Mouse (Mus musculus) neutrophil, adult 5-6 weeks (primary cell): ENCODE measurements around the gene Map7d1. TPM values are rescaled to one million over a fixed set of nuclear protein-coding genes. Genes with fewer than 3 reads are reported as not detected.

ENCODE experiments used
- ATAC-seq: fragments of 151-379, 151-347 bp; 2 replicates; pipeline ENCODE4 v1.8.0; 2017; ENCODE audit warnings: mild to moderate bottlenecking, moderate TSS enrichment; ENCODE audit not compliant: insufficient number of reproducible peaks, poor library complexity, low FRiP score, severe bottlenecking; ENCODE audit errors: extremely low read depth
- total RNA-seq: library from RNA; stranded (forward); fragments of 200-1000 nt; gene quantifications from 2 replicates; pipeline ENCODE4 v1.2.3, GENCODE M21; 2017

The Map7d1 gene
- 104 and 115 TPM in 2 replicates for total RNA-seq

DNA sequence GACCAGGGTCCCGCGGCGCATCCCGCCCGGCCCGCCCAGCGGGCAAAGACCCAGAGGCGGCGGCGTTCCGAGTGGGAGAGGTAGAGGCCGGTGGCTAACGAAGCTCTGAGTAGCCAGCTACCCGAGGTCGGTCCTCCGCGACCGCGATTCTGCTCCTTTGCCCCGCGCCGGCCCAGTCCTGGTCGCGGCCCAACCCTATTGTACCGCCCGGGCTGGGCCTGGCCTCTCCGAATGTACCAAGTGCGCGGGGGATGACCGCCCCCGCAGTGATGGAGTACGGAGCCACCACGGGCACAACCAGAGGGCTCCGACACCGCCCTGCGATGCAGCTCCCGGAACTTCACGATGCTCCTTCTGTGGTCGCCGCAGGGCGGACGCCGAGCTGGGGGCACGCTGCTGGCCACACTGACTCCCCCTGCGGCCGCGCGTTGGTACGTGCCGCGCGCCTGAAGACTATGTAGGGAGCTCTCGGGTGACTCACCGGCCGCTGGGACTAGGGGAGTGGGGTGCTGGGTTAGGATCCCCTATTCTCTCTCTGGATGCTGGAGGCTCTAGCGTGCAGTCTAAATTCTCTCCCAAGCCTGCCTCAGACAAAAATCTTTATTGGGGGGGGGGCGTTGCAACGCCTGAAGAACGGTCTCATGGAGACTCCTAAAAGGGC, at the start of gene Map7d1:
TSS of gene Map7d1 (minus strand) at position 213 of the 661 bp plus-strand sequence.
- ATAC-seq, result peak; percentile 55

DNA sequence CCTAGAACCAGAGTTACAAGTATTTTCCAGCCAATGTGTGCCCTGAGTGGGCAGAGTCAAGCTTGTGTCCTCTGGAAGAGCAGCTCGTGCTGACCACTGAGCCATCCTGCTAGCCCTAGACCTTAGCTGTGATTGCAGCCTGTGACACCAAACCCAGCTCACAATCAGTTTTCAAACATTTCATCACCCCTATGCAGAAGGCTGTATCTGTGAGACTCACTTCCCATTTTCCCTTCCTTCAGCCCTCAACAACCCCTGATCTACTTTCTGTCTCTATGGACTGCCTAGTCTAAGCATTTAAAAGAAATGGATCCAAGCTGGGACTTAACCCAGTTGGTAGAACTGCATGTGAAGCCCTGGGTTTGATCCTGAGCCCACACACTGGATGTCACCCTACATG, 49.3 kb upstream of the Map7d1 start:
- ATAC-seq, result no peak

DNA sequence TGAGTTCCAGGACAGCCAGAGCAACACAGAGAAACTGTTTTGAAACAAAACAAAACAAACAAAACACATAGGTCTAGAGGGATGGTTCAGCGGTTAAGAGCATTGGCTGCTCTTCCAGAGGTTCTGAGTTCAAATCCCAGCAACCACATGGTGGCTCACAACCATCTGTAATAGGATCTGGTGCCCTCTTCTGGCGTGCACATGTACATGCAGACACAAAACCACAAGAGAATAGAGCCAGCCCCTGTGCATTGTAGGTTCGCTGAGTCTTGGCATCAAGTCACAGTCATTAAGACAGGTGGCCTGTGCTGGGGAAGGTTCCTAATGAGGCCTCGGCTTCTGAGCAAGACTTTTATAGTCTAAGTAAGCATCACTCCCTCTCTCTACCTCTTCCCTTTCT, 47.7 kb upstream of the Map7d1 start:
- ATAC-seq, result no peak

DNA sequence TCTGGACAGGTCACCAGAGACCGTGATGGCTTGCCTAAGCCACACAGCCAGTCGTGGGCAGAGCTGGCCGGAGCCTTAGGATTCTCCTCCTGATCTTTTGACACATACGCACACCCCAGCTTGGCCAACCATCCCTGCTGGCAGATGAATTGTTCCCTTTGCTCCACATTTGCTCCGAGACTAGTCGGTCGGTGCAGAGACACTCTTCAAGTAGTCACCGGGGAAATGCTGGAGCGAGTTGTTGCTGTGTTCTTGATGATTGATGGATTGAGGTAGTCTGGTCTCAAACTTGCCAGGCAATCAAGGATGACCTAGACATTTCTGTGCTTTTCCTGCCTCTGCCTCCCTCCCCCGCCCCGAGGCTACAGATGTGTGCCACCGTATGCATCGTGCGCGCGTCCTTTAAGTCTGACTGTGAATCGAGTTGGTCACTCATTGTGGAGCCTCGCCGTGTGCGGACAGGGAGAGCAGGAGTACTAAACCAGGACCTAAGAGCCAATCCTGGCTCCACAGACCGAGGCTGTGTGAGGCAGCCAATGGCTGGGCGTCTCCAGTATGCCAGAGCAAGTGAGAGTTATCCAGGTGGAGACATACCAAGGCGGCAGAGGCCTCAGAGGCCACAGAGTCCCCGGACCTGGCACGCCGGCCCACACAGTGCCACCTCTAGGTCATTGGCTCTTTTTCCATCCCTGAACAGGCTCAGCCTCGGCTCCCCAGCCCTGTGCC, 45.6 kb upstream of the Map7d1 start:
- ATAC-seq, result no peak

DNA sequence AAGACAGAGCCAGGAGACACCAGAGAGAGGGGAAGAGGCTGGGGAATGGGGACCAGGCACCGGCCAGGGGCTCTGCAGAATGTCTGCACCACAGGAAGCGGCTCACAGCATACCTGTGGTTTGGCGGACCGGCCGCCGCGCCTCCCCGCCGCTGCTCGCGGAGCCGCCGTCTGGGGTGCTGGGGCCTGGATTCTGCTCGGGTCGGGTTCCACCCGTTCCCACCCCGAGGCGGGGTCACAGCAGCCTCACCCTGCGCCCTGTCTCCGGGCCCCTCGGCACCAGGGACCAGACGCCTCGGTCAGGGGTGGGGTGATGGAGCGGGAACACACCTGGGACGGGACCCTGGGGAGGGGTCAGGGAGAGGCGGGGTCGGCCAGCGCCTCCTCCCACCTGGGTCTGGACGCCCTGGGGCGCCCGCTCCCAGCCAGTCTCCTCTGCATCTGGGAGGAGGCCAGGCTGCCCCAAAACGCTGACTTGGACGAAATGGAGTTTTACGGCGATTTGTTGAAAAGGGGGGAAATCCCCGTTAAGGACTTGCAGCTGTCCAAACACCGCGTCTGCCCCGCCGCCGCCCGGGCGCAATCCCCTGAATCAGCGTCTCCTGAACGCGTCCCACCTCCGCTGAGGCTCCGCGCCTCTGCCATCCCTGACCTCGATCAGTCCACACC, 44.9 kb upstream of the Map7d1 start:
- ATAC-seq, result no peak

DNA sequence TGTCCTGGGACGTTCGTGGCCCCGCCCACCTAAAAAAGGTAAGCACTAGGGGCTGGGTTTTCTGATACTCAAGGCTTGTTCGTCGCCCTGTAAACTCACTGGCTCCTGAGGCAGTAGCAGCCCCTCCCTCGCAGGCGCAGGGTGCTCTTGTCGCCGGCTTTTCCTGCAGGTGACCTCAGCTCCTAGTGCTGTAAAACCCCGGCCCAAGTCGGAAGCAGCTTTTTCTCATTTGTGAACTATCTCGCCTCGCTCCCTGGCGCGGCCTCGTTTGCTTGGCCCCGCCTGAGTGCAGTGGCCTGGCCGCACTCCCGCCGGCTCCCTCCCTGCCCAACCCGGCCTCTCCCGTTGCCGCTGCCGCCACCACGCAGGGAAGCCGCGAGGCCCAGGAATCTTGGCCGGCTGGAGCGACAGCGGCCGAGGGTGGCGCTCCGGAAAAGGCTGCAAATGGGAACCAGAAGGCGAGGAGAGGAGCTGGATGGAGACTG, 40.5 kb upstream of the Map7d1 start:
- no peak for ATAC-seq

DNA sequence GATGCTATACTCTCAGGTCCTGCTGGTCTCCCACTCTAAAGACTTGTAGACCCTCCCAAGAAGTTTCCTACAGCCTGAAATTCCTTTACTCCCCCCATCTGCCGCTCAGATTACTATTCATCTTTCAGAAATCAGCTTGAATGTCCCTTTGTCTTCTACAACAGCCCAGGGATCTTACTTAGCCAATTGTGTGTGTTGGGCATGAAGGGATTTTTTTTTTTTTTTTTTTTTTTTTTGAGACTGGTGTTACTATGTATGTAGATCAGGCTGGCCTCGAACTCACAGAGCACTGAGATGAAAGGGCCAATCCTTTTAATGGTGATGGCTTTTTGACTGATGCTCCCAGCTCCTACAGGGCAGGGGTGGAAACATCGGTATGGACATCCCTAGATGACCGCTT, 39.8 kb upstream of the Map7d1 start:
- no peak for ATAC-seq

DNA sequence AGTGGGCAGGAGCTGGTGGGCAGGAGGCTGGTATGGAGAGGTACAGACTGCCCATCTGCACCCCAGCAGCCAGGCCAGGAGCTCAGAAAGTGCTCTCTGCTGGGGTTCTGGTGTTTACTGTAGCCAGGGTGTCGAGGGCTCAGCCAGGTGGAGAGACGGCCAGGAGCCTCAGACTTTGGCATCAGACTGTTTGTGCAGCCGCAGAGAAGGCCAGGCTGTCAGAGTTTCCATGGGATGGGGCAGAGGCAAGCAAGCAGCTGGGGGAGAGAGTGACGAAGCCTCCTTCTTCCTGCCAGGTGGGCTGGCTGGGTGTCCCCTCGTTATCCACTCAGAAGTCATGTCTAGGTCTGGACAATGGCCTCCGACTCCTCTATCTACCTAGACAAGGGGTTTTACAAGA, 39.0 kb upstream of the Map7d1 start:
- ATAC-seq, result no peak

DNA sequence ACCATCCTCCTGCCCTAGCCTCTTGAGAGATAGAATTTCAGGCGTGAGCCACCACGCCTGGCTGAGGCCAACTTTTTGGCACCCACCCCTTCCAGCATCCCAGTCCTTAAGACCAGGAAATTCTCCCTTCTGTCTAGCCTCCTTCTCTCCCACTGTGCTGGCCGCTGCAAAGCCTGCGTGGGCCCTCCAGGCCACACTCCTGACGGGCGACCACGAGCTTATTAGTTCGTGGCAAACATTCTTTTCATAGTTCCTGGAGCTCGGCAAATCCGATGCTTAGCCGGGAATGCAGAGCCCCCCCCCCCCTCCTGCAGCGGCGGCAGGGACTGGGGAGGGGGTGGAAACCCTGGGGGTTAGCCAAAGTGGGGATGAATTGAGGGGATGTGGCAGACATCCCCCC, 35.1 kb upstream of the Map7d1 start:
- ATAC-seq, result no peak

DNA sequence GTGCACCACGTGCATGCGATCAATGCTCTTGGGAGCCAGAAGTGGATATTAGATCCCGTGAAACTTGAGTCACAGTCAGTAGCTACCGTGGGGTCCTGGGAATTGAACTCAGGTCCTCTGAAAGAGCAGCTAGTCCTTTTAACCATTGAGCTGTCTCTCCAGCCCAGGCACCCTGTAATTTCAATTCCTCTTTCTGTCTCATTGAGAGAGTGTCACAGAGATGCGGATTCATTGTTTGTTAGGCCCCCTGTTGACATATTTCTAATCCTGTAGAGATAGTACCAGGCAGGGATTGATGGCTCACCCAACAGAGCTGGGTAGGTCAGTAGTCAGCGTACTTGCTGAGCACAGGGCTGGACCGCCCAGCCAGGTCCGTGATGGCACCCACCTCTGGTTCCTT, 34.2 kb upstream of the Map7d1 start:
- no peak for ATAC-seq

DNA sequence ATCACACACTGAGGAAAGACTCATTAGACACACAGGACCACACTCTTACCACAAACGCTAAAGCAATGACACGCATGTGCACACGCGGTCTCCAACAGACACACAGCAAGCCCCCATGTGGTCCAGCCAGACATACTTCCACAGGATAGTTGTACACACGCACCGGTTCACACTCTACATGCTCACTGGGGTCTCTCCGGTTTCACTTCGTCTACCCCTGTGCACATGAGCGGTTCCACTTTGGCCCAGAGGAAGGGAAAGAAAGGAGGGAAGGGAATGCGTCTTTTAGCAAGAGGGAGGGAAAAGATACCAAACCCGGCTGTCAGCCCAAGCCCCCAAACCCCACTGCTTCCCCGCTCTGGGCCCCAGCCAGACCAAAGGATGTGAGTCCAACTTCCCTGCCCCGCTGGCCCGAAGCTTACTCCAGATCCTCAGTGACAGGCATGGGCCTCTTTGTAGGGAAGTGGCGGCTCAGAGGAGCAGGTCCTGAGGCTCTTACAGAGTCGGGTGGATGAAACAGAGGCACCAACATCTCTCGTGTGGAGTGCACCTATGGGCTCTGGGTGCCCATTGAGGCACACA, 32.0 kb upstream of the Map7d1 start:
- no peak for ATAC-seq

DNA sequence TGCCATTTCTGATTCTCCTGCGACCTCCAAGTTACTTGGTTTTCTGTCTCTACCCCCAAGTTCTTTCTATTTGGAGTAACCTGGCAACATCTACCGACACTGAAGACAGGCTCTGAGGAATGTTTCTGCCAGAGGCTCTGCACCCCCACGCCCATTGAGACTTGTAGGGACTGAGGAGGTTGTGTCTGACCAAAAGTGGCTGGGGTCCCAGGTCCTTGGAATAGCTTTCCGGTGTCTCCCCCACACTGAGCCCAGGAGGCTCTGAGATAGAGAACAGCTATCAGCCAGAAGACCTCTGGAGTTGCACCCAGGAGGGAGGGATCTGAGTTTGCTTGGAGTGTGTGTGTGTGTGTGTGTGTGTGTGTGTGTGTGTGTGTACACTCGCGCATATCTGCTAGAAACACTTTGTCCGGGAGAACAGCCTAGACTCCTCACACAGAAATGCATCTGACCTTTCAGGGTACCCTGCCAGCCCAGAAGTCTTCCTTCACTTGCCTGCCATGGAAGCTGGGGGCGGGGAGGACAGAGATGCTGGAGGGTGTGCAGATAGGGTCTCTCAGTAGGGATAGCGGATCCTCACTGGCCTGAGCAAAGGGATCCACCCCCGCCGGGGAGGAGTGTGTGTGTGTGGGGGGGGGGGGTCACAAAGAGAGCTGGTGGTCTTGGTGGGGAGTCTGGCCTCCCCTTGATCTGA, 31.3 kb upstream of the Map7d1 start:
- ATAC-seq, result no peak

DNA sequence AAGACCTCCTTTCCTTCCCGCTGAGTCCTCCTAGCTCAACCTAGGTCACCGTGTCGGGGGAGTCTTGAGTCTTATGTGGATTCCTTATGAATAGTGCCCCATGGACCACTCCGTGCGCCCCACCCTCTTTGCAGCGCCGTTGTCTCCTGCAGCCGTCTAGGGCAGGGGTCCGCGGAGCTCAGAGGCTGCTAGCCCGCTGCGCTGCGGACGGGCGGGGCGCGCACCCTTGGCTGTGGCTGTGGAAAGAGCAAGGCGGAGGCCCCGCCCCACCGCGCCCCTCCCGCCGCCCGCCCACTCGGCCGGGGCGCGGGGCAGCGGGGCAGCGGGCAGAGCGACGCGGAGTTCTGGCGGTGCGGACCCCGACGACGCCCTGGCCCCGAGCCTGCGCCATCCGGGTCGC, 30.3 kb upstream of the Map7d1 start, which contains the start of gene Col8a2:
TSS of gene Col8a2 (plus strand) at position 302 of the 400 bp plus-strand sequence.
- ATAC-seq, result no peak

DNA sequence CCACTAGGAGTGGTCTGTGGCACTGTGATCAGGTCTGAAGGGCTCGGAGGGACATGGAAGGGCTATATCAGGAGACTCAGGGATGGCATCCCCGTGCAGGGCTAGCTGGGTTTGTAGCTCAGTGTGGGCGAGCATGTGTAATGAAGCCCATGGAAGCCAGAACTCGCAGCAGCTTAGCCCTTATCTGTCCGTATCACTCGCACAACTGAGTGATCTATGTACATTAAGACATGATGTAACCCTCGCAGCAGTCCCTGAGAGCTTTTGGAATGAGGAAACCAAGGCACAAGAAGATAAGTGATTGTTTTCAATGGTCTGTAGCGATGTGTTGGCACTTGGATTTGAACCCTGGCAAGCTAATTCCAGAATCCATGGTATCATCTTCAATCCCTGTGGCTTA, 27.4 kb upstream of the Map7d1 start:
- ATAC-seq, result no peak

DNA sequence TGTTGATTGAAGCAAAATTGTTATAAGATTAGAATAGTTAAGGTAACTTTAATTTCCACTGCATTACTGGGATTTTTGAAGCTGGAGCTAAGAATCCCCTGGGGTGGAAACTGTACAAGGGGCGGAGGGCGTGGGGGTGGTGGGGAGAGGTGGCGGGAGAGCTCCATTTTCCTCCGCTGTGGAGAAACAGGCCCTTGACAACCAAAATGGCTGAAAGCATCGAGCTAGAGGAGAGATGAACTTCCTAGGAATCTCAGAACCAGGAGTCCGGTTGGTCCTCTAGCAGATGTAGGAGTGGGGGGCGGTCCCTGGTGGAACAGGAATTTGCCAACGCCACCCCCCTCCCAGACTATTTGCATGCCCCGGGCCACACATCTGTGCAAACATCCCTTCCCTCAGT, 25.6 kb upstream of the Map7d1 start:
- ATAC-seq, result no peak

DNA sequence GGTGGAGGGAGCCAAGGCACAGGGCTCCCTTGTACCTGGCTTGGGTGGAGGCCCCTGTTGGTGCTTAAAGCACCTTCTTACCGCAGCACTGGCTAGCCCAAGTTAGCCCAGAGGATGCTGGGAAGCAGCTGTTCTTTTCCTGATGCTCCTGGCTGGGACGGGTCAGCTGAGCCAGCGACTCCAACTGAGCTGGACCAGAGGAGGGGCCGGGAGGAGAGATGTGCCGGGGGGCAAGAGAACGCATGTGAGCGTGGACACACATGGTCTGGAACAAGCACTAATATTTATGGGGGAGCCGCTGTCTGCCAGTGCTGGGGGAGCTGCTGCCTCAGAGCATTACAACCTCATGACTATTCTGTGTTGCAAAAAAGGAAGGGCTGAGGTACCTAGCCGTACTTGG, 22.8 kb upstream of the Map7d1 start:
- ATAC-seq, result no peak

DNA sequence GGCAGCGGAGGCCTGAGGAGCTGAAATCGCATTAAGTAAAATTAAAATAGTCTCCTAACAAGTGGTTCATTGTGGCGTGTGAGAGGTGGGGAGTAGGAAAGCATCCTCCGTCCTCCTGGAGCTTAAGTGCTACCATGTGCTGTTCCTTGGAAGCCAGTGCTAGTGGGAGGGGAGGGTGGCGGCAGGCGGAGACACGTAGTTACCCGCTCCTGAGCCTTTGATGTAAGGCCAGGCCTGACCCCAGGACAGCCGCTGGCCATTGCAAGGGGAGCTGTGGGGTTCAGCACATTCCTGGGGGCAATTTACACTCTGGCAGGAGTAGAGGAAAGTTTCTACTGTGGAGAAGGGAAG, 22.4 kb upstream of the Map7d1 start:
- no peak for ATAC-seq

DNA sequence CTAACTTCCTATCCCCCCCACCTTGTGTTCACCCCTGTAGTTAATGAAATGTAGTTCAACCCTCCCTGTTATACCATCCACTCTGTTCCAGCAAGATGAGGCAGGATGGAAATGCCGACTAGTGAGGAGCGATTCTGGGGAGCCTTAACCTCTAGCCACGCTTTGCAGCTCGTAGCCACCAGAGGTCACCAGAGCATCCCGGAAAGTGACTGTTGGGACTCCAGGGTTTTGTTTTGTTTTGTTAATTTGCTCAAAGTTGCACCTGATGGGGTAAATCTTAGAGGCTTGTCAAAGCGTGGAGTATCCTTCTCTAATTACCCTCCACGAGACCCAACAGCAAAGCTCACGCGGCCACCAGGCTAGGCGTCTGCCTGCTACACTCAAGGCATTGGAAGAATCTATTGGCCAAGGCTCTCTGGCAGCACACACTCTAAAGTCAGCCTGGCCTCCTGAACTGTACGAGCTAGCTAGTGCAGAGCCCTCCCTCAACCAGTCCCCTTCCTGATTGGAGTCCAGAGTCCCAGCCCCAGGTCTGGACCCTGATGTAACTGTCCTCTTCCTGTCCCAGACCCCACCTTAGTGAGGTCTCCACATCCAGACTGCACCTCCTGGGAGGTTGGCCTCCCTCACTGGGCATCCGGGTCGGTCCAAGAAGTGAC, 21.9 kb upstream of the Map7d1 start:
- peak; percentile 47; the same call in 1 of the 2 replicates for ATAC-seq

DNA sequence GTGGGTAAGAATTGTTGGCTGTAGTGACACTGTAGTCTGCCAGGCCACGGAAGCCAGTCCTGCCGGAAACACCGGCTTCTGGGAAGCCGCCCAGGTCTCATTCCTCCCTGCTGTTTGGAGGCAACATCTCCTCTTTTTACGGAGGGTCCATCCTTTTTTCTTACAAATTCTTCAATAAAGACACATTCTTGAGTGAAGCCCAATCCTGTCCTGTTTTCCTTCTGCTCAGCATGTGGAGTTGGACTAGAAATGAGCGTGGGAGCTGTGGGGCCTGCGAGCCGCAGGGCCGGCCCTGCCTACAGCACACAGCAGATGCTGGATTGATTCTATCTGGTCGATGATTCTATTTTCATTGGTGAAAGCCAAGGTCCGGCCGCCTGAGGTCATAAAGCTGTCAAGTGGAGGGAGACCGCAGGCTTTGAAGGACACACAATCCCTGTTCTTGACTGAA, 19.6 kb upstream of the Map7d1 start:
- no peak for ATAC-seq
